Mouse (Mus musculus) CD4-positive helper T cell, adult 2 months (primary cell): ENCODE results near the gene Rpl29.

ENCODE experiments used
- DNase-seq: peaks from one replicate; pipeline ENCODE4 v3.0.0-alpha.2; 2012; ENCODE audit warnings: low read depth, missing footprints, low spot score

Rpl29 gene

DNA sequence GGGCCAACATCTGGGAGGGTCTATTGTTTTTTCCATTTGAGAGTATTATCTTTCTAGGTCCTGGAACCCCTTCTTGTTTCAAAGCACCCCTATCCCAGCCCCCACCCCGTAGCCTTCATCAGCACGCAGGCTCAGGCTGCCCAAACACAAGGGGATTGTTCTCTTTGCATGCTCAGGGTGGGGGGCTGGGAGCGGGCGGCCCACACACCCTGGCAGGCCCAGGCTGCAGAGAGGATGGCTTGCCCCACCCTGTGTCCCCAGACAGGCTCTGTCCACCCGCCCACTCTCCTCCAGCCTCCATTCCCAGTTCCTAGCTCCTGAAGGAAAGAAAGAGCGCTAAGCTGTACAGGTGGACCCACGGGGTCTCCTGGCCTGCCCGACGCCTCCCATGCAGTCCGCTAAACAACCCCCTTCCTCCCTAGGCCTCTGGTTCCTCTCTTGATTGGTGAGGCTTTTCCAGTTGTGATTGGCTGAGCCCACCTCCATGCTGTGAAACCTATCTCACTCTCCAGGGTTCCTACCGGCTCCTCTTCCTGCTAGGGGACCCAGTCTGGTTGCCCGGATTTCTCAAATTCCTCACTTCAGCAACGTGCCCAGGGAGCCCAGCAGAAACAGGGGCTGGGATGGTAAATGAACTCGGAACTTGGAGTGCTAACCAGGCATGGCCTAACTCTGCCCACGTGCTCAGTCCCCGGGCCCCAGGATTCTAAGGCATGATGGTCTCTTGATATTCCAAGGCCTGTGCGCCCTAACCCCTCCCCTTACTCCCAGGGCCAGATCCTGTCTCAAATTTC lies 25.8 kb downstream of the Rpl29 start:
- DNase-seq = no peak

DNA sequence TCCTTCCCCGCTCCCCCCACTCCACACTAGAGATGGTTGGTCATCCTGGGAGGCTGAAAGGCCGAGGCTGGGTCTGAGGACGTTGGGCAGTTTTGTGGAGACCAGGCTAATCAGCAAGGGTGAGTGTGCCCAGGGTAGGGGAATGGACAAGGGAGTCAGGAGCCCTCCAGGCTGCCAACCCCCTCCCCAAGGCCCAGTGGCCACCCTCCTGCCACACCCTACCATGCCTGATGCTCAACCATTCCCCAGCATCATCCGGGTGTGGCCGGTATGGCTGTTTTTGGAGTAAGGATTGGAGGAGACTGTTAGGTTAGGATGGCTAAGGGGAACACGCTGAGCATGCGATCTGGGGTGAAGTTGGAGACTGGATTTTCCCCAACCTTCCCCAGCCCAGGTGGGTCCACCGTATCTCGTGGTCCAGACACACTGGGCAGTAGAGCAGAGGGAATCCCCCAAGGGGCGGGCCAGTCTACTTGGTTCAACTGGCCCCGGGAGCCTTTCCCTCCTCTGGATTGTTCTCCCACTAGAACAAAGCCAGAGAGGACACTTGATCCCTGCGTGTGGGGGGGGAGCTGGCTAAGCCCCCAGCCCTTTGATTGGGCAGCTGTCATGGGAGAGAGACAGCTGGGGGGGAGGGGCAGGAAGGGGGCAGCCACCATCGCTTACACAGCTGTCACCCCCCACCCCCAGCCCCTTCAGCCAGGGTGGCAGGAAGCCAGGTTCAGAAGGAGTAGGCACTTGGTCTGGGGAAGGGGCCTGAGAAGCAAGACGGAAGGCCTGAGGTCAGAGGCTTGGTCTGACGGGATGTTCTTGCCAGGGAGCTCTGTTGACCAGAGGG lies 27.3 kb downstream of the Rpl29 start:
- no peak for DNase-seq

DNA sequence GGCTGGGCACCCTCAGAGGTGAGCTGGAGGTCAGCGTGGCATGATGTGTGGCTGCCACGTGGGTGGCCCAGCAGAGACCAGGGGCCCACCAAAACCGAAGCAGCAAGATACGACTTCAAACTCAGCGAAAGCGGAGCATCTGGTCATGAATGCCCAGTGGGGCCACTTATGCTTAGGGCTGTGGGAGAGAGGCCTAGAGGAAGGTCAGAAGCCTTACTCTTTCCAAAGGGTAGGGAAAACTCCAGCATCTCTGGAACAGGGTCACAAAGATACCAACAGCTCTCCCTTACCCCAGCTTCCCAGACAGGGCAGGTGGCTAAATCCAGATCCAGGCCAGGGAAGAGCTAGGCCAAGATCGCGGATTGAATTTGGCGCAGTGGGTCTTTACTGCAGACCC lies 27.9 kb downstream of the Rpl29 start:
- DNase-seq = no peak

DNA sequence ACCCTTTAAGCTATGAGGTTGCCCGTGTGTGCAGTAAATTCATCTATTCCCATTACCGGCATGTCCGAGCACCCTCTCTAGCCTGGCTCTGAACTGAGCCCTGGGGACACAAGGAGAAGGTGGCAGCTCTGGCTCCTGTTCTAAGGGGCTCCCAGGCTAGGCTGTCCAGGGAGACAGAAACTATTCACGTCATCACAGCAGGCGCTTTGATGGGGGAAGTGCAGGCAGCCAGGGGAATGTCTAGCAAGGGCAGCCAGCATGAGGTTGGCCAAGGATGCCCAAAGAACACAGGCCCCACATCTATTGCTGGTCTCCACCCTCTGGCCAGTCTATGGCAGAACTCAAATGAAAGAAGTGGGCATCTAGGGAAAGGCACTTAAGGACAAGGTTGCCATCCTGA lies 28.7 kb downstream of the Rpl29 start:
- no peak for DNase-seq

DNA sequence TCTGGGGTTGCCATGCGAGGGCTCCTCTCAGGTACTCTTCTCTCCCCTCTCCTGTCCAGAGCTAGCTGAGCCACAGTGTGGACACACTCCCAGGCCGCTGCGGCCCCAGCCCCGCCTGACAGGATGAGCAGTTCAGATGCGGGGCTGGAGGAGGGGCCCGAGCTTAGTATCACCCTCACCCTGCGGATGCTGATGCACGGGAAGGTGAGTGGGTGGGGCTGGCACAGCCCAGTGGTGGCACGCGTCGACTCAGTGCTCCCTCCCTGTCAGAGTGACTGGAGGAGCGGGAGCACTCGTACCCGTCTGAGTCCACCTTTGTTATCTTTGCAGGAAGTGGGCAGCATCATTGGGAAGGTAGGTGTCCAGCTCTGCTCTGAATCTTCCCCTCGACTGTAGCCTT lies 30.7 kb downstream of the Rpl29 start:
- no peak for DNase-seq

DNA sequence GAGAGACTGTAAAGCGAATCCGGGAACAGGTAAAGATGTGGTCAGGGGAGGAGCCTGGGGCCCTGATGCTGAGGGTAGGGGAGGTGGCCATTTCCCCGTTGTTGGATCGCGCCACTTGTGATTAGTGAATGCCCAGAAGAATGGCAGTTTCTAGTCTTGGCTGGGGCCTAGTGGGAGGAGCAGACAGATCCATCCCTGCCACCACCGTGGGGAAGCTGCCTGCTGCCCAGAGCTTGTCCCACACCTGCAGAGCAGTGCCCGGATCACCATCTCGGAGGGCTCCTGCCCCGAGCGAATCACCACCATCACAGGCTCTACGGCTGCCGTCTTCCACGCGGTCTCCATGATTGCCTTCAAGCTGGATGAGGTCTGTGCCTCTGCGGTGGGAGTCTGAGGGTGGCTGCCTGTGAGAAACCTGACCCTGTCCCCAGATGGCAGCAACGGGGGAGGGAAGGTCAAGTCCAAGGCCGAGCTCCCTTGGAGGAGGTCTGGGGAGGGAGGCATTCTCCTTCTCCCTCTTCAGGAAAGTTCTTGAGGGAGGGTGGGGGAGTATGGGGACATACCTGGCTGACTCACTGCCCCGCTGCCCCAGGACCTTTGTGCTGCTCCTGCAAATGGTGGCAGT lies 31.3 kb downstream of the Rpl29 start:
- DNase-seq = no peak

DNA sequence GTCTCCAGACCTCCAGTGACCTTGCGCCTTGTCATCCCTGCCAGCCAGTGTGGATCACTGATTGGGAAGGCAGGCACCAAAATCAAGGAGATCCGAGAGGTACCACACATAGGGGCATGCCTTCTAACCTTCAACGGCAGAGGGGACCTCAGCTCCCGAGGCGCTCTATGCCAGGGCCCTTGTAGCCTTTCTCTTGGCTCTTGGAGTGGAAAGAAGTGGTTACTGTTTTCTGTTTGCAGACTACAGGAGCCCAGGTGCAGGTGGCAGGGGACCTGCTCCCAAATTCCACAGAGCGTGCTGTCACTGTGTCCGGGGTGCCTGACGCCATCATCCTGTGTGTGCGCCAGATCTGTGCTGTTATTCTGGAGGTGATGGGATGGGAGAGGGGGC lies 31.8 kb downstream of the Rpl29 start:
- no peak for DNase-seq

DNA sequence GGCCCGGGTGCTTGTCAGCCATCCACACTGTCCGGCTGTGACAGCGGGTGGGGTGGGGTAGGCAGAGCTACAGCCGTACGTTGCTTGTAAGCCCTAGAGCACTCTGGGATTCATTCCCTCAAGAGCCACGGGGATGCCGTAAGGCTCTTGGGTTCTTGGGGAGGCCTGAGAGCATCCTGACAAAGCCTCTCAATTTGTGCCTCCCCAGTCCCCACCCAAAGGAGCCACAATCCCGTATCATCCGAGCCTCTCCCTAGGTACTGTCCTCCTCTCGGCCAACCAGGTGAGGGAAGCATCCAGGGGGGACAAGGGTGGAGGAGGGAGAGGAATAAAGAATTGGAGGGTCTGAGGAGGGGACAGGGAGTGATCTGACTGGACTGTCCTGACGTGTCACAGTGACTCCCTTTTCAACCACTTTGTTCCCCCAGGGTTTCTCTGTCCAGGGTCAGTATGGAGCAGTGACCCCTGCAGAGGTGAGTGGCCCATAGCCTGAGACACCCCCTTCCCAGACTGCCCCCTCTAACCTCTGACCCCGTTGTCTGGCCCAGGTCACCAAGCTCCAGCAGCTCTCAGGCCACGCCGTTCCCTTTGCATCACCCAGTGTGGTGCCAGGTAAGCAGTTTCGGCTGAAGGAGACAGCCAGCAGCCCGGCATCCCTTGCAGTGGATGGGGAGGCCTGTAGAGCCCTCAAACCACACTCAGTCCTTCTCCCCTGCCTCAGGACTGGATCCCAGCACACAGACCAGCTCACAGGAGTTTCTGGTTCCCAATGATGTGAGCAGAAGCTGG lies 32.6 kb downstream of the Rpl29 start:
- DNase-seq = no peak

DNA sequence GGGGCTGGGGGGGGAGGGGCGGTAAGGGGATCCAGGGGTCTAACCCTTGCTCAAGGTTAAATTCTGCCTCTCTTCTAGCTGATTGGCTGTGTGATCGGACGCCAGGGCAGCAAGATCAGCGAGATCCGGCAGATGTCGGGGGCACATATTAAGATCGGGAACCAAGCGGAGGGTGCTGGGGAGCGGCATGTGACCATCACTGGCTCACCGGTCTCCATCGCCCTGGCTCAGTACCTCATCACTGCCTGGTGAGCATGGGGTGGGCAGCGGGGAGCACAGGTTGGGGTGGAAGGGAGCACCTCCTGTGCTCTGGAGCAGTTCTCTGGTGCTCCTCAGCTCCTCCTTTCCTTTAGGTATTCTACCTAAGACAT lies 33.2 kb downstream of the Rpl29 start:
- DNase-seq = no peak

DNA sequence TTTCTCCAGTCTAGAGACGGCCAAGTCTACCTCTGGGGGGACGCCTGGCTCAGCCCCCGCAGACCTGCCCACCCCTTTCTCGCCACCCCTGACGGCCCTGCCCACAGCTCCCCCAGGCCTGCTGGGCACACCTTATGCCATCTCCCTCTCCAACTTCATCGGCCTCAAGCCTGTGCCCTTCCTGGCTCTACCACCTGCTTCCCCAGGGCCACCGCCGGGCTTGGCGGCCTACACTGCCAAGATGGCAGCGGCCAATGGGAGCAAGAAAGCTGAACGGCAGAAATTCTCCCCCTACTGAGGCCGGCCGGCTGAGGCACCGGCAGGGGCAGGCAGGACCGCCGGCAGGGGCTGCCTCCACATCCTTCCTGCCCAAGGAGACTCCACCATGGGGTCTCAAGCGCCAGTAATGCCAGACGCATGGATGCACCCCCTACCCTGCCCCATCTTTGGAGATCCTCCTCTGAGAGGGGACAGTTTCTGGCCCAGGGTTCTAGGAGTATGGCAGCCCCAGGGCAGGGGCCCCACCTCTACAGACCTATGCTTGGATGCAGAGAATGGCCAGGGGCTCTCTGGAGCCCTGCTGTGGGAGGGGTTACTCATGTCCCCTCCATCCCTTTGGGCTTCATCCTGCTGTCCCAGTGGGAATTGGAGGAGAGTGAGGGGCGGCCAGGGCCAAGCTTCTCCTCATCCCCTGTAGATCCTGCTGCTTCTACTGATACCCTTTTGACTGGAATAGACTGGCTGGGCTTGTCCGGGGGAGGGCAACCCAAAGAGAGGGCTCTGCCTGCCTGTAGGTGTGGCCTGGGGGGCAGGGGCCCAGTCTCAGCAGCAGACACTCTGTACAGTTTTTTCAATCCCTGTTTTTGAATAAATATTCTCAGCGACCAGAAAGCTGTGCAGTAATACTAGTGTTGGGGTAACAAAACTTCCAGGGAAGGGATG lies 34.1 kb downstream of the Rpl29 start:
- DNase-seq = no peak

DNA sequence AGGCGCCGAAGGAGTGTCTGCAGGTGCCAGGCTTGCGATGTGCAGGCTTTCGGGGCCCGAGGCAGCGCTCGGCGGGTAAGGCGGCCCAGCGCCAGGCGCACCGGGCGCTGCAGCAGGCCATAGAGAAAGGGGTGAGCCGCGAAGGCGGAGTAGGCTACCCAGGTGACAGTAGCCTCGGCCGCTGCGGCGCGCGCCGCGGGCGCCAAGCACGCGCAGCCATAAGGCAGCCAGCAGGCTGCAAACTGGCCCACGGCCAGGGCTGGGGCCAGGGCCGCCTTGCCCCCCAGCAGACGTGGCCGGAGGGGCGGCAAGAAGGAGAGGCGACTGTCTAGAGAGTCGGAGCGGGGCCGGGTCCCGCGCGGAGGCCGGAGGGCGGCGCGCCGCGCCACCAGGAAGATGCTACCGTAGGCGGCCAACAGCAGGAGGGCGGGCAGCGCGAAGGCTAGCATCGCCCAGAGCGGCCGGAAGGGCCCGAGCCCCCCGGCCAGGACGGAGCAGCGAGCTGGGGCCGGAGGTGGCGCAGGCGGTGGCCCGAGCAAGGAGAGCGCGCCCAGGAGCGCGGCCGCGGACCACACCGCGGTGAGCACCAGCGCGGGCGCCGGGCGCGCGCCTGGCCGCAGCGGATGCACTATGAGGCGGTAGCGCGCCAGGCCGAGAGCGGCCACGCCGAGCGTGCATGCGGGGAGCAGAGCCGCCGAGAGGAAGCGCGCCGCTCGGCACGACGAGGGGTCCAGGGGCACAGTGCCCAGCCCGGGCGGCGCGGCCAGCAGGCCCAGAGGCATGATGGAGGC lies 35.7 kb downstream of the Rpl29 start:
- DNase-seq = peak; percentile 57

DNA sequence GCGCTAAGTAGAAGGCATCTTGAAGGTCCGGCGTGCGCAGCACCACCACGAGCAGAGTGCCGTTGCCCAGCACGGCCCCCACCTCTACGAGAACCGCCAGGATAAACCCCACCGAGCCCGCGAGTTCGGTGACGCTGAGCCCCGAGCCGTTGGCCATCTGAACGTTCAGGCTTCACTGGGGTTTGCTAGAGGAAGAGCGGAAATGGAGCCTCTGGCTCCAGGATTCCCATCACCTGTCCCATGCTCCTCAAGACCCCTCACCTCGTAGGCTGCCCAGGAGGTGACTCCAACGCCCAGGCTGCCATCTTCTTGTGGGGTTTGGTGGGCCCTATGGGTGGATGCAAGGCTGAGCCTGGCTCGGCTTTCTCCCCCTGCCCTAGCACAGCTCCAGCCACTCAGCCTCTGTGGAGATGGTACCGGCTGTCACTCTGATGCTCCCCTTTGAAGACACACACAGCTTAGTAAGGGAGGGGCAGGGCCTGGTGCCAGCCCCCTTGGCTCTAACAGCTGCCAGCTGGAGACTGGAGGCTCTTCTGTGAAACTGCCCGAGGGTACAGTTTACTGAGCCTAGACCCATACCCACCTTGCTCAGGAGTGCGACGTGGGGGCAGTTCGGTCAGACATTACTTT lies 36.4 kb downstream of the Rpl29 start, which contains the start of gene Gpr62:
TSS of gene Gpr62 (minus strand) at position 368 of the 630 bp plus-strand sequence.
- no peak for DNase-seq

DNA sequence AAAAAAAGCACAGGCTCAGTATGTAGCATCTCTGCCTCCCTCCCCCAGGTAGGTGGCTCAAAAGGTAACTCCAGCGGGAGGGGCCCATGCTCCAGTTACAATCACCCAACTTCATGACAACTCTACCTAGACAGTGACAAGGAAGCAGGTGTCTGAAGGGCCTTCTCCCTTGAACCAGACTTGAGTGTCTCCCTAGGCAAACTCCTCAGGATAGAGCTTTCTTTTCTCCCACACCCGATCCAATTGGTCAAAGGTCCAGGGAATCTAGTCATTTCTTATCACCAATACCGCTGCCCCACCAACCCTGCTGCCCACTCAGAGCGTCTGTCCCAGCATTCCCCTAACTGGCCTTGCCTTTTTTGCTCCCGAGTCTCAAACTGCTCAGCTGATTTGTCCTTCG lies 37.5 kb downstream of the Rpl29 start:
- DNase-seq = no peak

DNA sequence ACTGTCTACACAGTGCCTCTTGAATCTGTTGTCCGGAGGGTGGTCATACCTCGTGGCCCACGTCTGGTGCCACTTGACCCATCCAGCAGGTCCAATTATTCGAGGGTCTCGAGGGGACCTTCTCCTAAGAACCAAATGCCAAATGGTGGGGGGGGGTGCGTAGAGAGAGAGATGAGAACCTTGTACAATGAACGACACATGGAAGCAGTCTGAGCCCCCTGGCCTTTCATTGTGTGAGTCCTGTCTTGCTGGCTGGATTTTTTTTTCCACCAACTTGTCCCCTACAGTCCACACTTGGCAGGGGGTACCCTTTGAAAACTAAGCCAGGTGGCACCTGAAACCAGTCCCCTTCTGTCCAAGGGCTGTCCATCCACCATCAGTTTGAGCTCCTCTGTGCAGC lies 38.5 kb downstream of the Rpl29 start:
- DNase-seq = no peak

DNA sequence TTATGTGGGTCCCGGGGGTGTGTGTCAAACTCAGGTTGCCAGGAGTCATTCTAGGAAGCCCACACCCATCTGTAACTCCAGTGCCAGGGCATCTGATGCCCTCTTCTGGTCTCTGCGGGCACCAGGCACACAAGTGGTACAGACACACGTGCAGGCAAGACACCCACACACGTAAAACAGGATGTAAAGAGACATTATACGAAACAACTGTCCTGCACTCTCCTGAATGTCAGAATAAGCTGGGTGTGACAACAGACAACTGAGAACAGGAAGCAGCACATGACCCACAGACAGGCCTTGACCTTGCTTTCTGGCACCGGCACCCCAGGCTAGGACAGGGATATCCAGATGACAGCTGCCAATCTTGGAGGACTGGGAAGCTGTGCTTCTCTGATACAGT lies 40.1 kb downstream of the Rpl29 start:
- DNase-seq = peak; percentile 51

DNA sequence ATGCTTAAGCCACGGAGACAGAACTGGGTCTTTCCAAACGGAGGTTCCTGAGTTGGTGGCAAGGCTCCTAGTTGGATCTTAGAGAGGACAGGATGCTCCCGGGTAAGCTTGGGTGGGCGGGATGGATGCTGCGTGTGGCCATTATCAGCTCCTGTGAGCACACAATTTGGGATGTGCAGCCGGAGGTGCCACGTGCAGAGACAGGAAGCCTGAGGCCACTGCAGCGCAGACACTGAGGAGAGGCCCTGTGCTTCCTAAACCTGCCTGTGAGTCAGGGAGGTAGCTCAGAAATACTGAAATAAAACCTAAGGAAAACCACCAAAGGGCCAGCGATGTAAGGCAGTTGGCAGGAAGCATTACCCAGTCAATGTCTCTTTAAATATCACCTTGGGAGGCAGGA lies 40.5 kb downstream of the Rpl29 start:
- DNase-seq = no peak

DNA sequence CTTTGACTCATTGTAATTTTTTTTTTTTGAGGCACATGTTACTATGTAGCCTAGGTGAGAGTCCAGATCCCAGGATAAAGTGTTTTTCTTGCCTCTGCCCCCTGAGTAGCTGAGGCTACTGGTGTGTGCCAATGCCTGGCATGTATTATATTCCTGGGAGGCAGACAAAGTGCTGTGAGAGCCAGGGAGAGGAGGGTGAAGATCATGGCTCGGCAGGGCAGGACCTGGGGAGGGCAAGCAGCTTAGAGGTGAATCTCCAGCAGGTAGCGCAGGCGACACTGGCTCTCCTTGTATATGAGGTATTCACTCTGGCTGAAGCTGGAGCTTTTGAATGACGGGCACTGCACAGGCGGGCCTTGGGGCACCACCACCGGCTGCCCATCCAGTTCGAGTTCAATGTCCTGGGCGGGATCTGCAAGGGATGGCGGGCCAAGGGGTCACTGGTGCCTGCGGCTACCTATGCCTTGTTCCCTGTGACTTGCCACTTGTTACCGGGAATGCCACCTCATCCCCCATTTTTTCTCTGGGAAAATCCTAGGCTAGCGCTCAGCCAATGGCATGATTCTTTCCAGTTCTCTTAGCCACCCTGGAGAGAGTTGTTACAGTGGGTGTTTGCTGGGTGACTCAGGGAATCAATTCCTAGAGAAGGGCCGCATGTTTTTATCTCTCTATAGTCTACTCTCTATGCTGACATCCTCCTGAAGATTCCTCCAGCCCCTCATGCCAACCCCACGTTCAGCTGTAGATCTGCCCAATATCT lies 41.9 kb downstream of the Rpl29 start:
- no peak for DNase-seq

DNA sequence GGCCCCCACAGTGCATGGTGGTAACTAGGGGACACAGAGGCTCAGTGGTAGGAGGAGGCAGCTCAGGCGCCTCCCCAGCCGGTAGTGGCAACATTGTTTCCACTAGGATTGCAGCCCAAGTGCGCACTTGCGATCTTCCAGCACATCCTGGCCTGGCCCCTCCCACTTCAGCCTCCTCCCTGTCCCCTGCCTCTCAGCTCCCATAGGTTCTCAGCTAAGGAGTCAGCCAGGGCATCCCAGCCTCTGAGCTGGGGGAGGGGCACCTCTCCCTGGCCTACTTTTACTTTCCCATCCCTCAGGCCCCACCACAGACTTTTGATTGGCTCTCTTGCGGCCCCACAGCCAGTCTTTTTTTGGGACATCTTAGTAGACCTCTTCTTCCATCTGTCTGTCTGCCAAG lies 42.6 kb downstream of the Rpl29 start:
- DNase-seq = no peak

DNA sequence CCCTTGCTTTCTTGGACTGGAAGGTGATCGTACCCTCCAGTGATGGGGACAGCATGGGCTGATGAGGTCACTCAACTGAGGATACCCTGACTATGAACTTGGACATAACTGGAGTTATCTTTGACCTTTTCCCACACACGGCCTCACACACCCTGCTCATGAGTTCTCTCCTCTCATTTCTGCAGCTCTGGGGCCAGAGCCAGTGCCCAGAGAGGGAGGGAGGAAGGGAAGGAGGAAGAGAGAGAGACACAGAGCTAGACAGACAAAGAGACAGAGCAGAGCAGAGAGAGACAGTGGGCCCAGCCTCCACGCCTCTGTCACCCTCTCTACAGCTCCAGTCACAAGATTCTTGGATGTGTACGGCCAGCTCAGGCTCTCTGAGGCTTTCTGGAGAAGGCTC lies 43.1 kb downstream of the Rpl29 start:
- DNase-seq = no peak
